ENCODE assay signal across 8 mouse cellular contexts in genomic region chr4:119415072-119415753, GRCm38 (mm10). TPM values are rescaled to one million over a fixed set of nuclear protein-coding genes. Genes with fewer than 3 reads are reported as not detected.
A peak's percentile ranks its signal among the peaks of the same experiment; 100 is the strongest.
DNase-seq lines count a peak whose midpoint lies in the region; ATAC-seq lines count a peak whose summit lies in the region.

TSS of gene Ccdc30 (minus strand) at chr4:119415521.

- peak within 1 kb of the TSS; percentile 76 for H3K4me2 ChIP-seq in hindbrain, embryonic 14.5 days (replicated peaks)

- H3K4me1 ChIP-seq in hindbrain, embryonic 14.5 days (replicated peaks; ENCODE audit: control insufficient read depth, insufficient read depth, low read length), result peaks cover 16% of the 10 kb centered on the region

- peak; percentile 98 for DNase-seq in R1 (ENCODE audit: low read depth, low spot score)
- peak; percentile 97 for DNase-seq in cerebellum, postnatal 14 days
- peak; percentile 93 to 98 for DNase-seq in frontal cortex, postnatal 36 days (ENCODE audit: low spot score in 2 of 2)
- peak; percentile 95 for DNase-seq in hindbrain, embryonic 14.5 days (ENCODE audit: low spot score)
- peak; percentile 84 to 87 for DNase-seq in layer of hippocampus, postnatal 25 days (ENCODE audit: extremely low spot score in 1 of 2, low spot score in 1 of 2)
- peak; percentile 95 for DNase-seq in lung, postnatal 10 days
- peak; percentile 90 for DNase-seq in ovary, postnatal 10 days (ENCODE audit: low spot score)
- peak; percentile 91 for DNase-seq in thymus, postnatal 0 days (ENCODE audit: low spot score)

- no peaks in the 10 kb centered on the region for H3K9me3 ChIP-seq in hindbrain, embryonic 14.5 days (ENCODE audit: control insufficient read depth, low read length)

- H3K27ac ChIP-seq in hindbrain, embryonic 14.5 days, result peak within 1 kb of the TSS; percentile 58

- no peaks in the 10 kb centered on the region for H3K27me3 ChIP-seq in hindbrain, embryonic 14.5 days (ENCODE audit: control insufficient read depth, insufficient read depth, low read length)

- peak within 1 kb of the TSS; percentile 59 for H3K4me3 ChIP-seq in hindbrain, embryonic 14.5 days (replicated peaks; ENCODE audit: low read length)

- peak; percentile 100 for ATAC-seq in hindbrain, embryonic 14.5 days (ENCODE audit: low FRiP score)

- peak within 1 kb of the TSS; percentile 63 for H3K9ac ChIP-seq in hindbrain, embryonic 14.5 days

- H3K36me3 ChIP-seq in hindbrain, embryonic 14.5 days (replicated peaks; ENCODE audit: control insufficient read depth, insufficient read depth), result 0 out of 2 replicates have a peak, but pooled peaks cover 5% of the 10 kb centered on the region

- under 1% methylated on average over 49 of the region's 49 CpGs for WGBS in hindbrain, embryonic 14.5 days

RNA-seq across cellular contexts. Expression of gene Ccdc30, which starts in this region (rescaled TPM):
- 19.7 and 20.9 TPM in 2 replicates for polyA plus RNA-seq in hindbrain, embryonic 14.5 days (2014; fragmentation: Nextera tagmentation; extraction: Ambion mirVana)
- 10 to 100 TPM; 19.8 to 26.1 TPM for total RNA-seq in layer of hippocampus, postnatal 25 days (2021)
- polyA plus RNA-seq in thymus, postnatal 0 days (2015; fragmentation: Nextera tagmentation; extraction: Ambion mirVana), result 17.3 and 22.1 TPM in 2 replicates

Comparison
In these comparisons a context has a peak if more than half of its experiments do, and no peak if none do; other contexts are left out.
1. Peak in every context shown above with its lines: DNase-seq, ATAC-seq, H3K4me3 ChIP-seq and H3K27ac ChIP-seq.